Mouse (Mus musculus): ENCODE measurements around the gene Slc39a10. TPM values are rescaled to one million over a fixed set of nuclear protein-coding genes. Genes with fewer than 3 reads are reported as not detected.

Gene Slc39a10
- polyA plus RNA-seq, 1 experiment from 2014 or later: 2.7 TPM

- no peak overlapping the region for H3K4me2 ChIP-seq (ENCODE audit: low read depth, low read length)
- no peak overlapping the region for H3K27ac ChIP-seq (ENCODE audit: low read length)
- no peak overlapping the region for H3K9ac ChIP-seq (ENCODE audit: low read depth, low read length)
- 67% methylated on average over 1 of the region's 1 CpGs for WGBS (ENCODE audit: insufficient replicate concordance)
- H3K4me1 ChIP-seq (ENCODE audit: control insufficient read depth, low read depth, low read length): no peaks in the 10 kb centered on the region
- no peak overlapping the region for H3K4me3 ChIP-seq (ENCODE audit: low read depth, low read length)
- no peak for ATAC-seq (ENCODE audit: low read depth)
- H3K36me3 ChIP-seq (ENCODE audit: control insufficient read depth, insufficient read depth): no peaks in the 10 kb centered on the region
- H3K9me3 ChIP-seq (replicated peaks; ENCODE audit: control insufficient read depth, low read length): 0 out of 2 replicates have a peak, but pooled peaks cover 3% of the 10 kb centered on the region
- no peaks in the 10 kb centered on the region for H3K27me3 ChIP-seq (ENCODE audit: control insufficient read depth, insufficient read depth, low read depth, low read length)
Observed at GRCm38 (mm10) chr1:46912506-46913156, 20.0 kb upstream of the Slc39a10 start.

DNA sequence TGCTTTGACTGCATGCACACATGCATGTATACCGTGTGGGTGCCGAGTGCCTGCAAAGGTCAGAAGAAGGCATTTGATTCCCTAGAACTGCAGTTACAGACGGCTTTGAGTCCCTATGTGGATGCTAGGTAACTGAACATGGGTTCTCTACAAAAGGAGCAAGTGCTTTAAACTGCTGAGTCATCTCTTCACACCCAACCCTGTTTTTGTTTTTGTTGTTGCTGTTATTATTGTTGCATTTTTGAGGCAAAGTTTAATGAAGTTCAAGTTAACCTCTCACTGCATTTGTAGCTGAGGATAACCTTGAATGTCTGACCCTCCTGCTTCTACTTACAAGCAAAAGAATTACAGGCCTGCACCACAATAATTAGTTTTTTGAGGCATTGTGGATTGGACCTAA lies 17.5 kb upstream of the Slc39a10 start:
- H3K9ac ChIP-seq (ENCODE audit: low read depth, low read length): no peak overlapping the region
- no peak for ATAC-seq (ENCODE audit: low read depth)
- H3K9me3 ChIP-seq (replicated peaks; ENCODE audit: control insufficient read depth, low read length): 0 out of 2 replicates have a peak, but pooled peaks cover 3% of the 10 kb centered on the region
- no peak overlapping the region for H3K4me3 ChIP-seq (ENCODE audit: low read depth, low read length)
- H3K36me3 ChIP-seq (ENCODE audit: control insufficient read depth, insufficient read depth): no peaks in the 10 kb centered on the region
- no peak overlapping the region for H3K27ac ChIP-seq (ENCODE audit: low read length)
- no peak overlapping the region for H3K4me2 ChIP-seq (ENCODE audit: low read depth, low read length)
- no peaks in the 10 kb centered on the region for H3K4me1 ChIP-seq (ENCODE audit: control insufficient read depth, low read depth, low read length)
- WGBS (ENCODE audit: insufficient replicate concordance): 58% methylated on average over 3 of the region's 3 CpGs
- no peaks in the 10 kb centered on the region for H3K27me3 ChIP-seq (ENCODE audit: control insufficient read depth, insufficient read depth, low read depth, low read length)

DNA sequence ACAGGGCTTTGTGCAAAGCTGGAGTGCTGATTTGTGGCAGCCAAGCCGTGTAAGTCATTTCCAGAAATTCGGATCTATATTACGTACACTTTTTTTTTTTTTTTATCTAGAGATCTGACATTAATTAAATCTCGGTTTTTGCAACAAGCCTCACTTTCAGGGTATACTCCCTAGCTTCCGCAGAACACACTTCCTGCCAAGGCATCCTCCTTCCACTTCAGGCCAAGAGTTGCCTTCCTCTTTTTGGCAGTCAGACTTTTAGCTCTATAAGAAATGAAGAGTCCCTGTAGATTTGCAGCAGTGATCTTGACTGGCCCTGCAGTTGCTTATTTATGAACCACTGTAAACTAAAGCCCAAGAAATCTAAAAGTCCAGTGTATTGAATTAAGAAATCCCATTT lies 13.1 kb upstream of the Slc39a10 start:
- H3K9me3 ChIP-seq (replicated peaks; ENCODE audit: control insufficient read depth, low read length): no peaks in the 10 kb centered on the region
- H3K9ac ChIP-seq (ENCODE audit: low read depth, low read length): no peak overlapping the region
- ATAC-seq (ENCODE audit: low read depth): no peak
- H3K36me3 ChIP-seq (ENCODE audit: control insufficient read depth, insufficient read depth): no peaks in the 10 kb centered on the region
- no peaks in the 10 kb centered on the region for H3K4me1 ChIP-seq (ENCODE audit: control insufficient read depth, low read depth, low read length)
- 36% methylated on average over 5 of the region's 5 CpGs for WGBS (ENCODE audit: insufficient replicate concordance)
- no peak overlapping the region for H3K4me3 ChIP-seq (ENCODE audit: low read depth, low read length)
- no peaks in the 10 kb centered on the region for H3K27me3 ChIP-seq (ENCODE audit: control insufficient read depth, insufficient read depth, low read depth, low read length)
- H3K27ac ChIP-seq (ENCODE audit: low read length): no peak overlapping the region
- H3K4me2 ChIP-seq (ENCODE audit: low read depth, low read length): no peak overlapping the region

DNA sequence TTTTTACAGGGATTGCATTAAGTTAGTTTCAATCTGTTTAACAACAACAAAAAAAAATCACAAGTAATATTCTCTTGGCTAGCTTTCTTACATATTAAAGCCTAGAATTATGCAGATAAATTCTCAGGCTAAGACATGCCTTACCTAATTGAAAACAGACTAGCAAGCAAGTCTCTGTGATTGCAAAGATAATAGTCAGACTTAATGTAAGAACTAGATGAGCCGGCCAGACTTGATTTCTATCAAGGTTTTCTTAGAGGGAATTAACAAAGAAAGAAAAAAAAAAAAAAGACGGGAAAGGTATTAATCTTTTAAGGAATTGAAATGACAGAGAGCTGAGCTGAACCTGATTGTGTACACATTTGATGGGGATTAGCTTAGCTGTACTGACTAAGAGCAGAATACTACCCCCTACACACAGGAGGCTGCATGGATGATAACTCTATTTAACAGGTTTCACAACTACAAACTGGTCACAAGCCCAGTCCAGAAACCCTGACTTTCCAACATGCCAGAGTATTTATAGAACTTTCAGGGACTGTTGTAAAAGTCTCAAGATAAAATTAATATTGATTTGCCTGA lies 9.5 kb upstream of the Slc39a10 start:
- H3K9me3 ChIP-seq (replicated peaks; ENCODE audit: control insufficient read depth, low read length): no peaks in the 10 kb centered on the region
- 42% methylated on average over 2 of the region's 2 CpGs for WGBS (ENCODE audit: insufficient replicate concordance)
- no peak for ATAC-seq (ENCODE audit: low read depth)

DNA sequence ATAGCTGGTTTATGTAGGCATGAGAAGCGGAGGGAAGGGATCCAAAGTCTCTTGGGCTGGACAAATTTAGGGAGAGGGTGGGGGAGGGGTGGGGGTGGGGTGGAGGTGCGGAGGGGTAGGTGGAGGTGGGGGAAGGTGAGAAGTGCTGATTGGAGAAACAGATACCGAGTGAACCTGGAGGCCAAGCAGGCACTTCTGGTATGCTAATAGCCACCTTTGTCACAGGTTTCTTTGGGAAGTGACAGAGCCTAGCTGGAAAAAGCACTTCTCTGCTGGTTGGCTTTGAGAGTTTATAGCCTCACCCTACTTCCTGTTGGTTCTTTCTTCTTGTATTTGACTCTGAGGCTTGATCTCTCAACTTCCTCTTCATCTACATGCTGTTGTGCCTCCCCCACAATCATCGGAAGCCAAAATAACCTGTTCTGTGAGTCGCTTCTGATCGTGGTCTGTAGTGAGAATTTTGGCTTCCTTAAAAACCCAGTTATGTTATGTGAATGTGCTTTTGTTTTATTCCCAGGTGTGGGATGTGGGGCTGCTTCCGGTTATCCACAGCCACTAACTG lies 1.7 kb upstream of the Slc39a10 start:
- Histone ChIP-seq H3K9ac (ENCODE audit: low read depth, low read length) (no peak overlapping the region), H3K4me2 (ENCODE audit: low read depth, low read length) (no peak overlapping the region), H3K9me3 (replicated peaks; ENCODE audit: control insufficient read depth, low read length) (no peaks in the 10 kb centered on the region), H3K4me3 (ENCODE audit: low read depth, low read length) (no peak overlapping the region), H3K27me3 (ENCODE audit: control insufficient read depth, insufficient read depth, low read depth, low read length) (no peaks in the 10 kb centered on the region), H3K36me3 (ENCODE audit: control insufficient read depth, insufficient read depth) (no peaks in the 10 kb centered on the region), H3K4me1 (ENCODE audit: control insufficient read depth, low read depth, low read length) (no peaks in the 10 kb centered on the region), H3K27ac (ENCODE audit: low read length) (no peak overlapping the region)
- WGBS (ENCODE audit: insufficient replicate concordance): 6% methylated on average over 7 of the region's 7 CpGs
- ATAC-seq (ENCODE audit: low read depth): no peak

More for the DNA sequence above, 9.5 kb upstream of the Slc39a10 start:
- Histone ChIP-seq H3K9ac (ENCODE audit: low read depth, low read length) (no peak overlapping the region), H3K4me2 (ENCODE audit: low read depth, low read length) (no peak overlapping the region), H3K4me1 (ENCODE audit: control insufficient read depth, low read depth, low read length) (no peaks in the 10 kb centered on the region), H3K4me3 (ENCODE audit: low read depth, low read length) (no peak overlapping the region), H3K36me3 (ENCODE audit: control insufficient read depth, insufficient read depth) (no peaks in the 10 kb centered on the region), H3K27ac (ENCODE audit: low read length) (no peak overlapping the region), H3K27me3 (ENCODE audit: control insufficient read depth, insufficient read depth, low read depth, low read length) (no peaks in the 10 kb centered on the region)

- no peaks in the 10 kb centered on the region for H3K27me3 ChIP-seq (ENCODE audit: control insufficient read depth, insufficient read depth, low read depth, low read length)
- H3K4me3 ChIP-seq (ENCODE audit: low read depth, low read length): no peak overlapping the region
- H3K27ac ChIP-seq (ENCODE audit: low read length): no peak overlapping the region
- no peaks in the 10 kb centered on the region for H3K9me3 ChIP-seq (replicated peaks; ENCODE audit: control insufficient read depth, low read length)
- no peak for ATAC-seq (ENCODE audit: low read depth)
- no peak overlapping the region for H3K4me2 ChIP-seq (ENCODE audit: low read depth, low read length)
- H3K36me3 ChIP-seq (ENCODE audit: control insufficient read depth, insufficient read depth): no peaks in the 10 kb centered on the region
- H3K9ac ChIP-seq (ENCODE audit: low read depth, low read length): no peak overlapping the region
- no peaks in the 10 kb centered on the region for H3K4me1 ChIP-seq (ENCODE audit: control insufficient read depth, low read depth, low read length)
- WGBS (ENCODE audit: insufficient replicate concordance): 51% methylated on average over 4 of the region's 4 CpGs
Observed at GRCm38 (mm10) chr1:46888726-46889125, 3.9 kb downstream of the Slc39a10 start.

DNA sequence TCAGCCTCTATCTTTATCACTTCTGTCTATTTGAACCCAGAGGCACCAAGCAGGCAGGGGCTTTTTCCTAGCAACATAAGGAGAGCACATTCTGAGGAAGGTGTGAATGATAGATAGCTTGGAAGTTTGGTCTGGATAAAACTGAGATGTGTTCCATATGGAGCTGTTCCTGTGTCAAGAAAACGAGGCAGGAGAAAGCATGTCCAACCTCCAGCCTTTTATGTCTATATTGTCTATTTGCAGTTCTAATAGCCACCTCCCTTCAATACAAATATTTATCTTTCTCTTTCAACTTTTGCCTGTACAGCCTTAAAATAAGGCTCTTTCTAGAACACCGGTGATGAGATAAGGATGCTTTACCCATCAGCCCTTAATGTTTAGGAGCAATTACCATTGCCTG lies 4.3 kb downstream of the Slc39a10 start:
- no peak for ATAC-seq (ENCODE audit: low read depth)
- Histone ChIP-seq H3K9me3 (replicated peaks; ENCODE audit: control insufficient read depth, low read length) (no peaks in the 10 kb centered on the region), H3K36me3 (ENCODE audit: control insufficient read depth, insufficient read depth) (no peaks in the 10 kb centered on the region), H3K4me1 (ENCODE audit: control insufficient read depth, low read depth, low read length) (no peaks in the 10 kb centered on the region), H3K27ac (ENCODE audit: low read length) (no peak overlapping the region), H3K9ac (ENCODE audit: low read depth, low read length) (no peak overlapping the region), H3K4me3 (ENCODE audit: low read depth, low read length) (no peak overlapping the region), H3K4me2 (ENCODE audit: low read depth, low read length) (no peak overlapping the region), H3K27me3 (ENCODE audit: control insufficient read depth, insufficient read depth, low read depth, low read length) (no peaks in the 10 kb centered on the region)
- WGBS (ENCODE audit: insufficient replicate concordance): 34% methylated on average over 2 of the region's 2 CpGs

GRCm38 (mm10) chr1:46887908-46888307 lies 4.7 kb downstream of the Slc39a10 start:
- H3K4me2 ChIP-seq (ENCODE audit: low read depth, low read length): no peak overlapping the region
- ATAC-seq (ENCODE audit: low read depth): no peak
- H3K4me1 ChIP-seq (ENCODE audit: control insufficient read depth, low read depth, low read length): no peaks in the 10 kb centered on the region
- no peak overlapping the region for H3K9ac ChIP-seq (ENCODE audit: low read depth, low read length)
- H3K36me3 ChIP-seq (ENCODE audit: control insufficient read depth, insufficient read depth): no peaks in the 10 kb centered on the region
- no peaks in the 10 kb centered on the region for H3K9me3 ChIP-seq (replicated peaks; ENCODE audit: control insufficient read depth, low read length)
- no peak overlapping the region for H3K4me3 ChIP-seq (ENCODE audit: low read depth, low read length)
- no peaks in the 10 kb centered on the region for H3K27me3 ChIP-seq (ENCODE audit: control insufficient read depth, insufficient read depth, low read depth, low read length)
- H3K27ac ChIP-seq (ENCODE audit: low read length): no peak overlapping the region
- WGBS (ENCODE audit: insufficient replicate concordance): 33% methylated on average over 6 of the region's 6 CpGs

- no peak overlapping the region for H3K4me3 ChIP-seq (ENCODE audit: low read depth, low read length)
- H3K36me3 ChIP-seq (ENCODE audit: control insufficient read depth, insufficient read depth): no peaks in the 10 kb centered on the region
- H3K27ac ChIP-seq (ENCODE audit: low read length): no peak overlapping the region
- H3K4me2 ChIP-seq (ENCODE audit: low read depth, low read length): no peak overlapping the region
- H3K4me1 ChIP-seq (ENCODE audit: control insufficient read depth, low read depth, low read length): no peaks in the 10 kb centered on the region
- no peaks in the 10 kb centered on the region for H3K9me3 ChIP-seq (replicated peaks; ENCODE audit: control insufficient read depth, low read length)
- no peak overlapping the region for H3K9ac ChIP-seq (ENCODE audit: low read depth, low read length)
- H3K27me3 ChIP-seq (ENCODE audit: control insufficient read depth, insufficient read depth, low read depth, low read length): no peaks in the 10 kb centered on the region
- 46% methylated on average over 9 of the region's 9 CpGs for WGBS (ENCODE audit: insufficient replicate concordance)
- no peak for ATAC-seq (ENCODE audit: low read depth)
Observed at GRCm38 (mm10) chr1:46886091-46886490, 6.6 kb downstream of the Slc39a10 start.

Data from liver, embryonic 16.5 days (tissue).